Mouse (Mus musculus): Measurements from ENCODE around the gene Slit2. TPM values are rescaled to one million over a fixed set of nuclear protein-coding genes. Genes with fewer than 3 reads are reported as not detected.

The Slit2 gene
- total and polyA plus RNA-seq, 2 experiments from 2014 or later: 11.3 to 35.7 TPM

DNA sequence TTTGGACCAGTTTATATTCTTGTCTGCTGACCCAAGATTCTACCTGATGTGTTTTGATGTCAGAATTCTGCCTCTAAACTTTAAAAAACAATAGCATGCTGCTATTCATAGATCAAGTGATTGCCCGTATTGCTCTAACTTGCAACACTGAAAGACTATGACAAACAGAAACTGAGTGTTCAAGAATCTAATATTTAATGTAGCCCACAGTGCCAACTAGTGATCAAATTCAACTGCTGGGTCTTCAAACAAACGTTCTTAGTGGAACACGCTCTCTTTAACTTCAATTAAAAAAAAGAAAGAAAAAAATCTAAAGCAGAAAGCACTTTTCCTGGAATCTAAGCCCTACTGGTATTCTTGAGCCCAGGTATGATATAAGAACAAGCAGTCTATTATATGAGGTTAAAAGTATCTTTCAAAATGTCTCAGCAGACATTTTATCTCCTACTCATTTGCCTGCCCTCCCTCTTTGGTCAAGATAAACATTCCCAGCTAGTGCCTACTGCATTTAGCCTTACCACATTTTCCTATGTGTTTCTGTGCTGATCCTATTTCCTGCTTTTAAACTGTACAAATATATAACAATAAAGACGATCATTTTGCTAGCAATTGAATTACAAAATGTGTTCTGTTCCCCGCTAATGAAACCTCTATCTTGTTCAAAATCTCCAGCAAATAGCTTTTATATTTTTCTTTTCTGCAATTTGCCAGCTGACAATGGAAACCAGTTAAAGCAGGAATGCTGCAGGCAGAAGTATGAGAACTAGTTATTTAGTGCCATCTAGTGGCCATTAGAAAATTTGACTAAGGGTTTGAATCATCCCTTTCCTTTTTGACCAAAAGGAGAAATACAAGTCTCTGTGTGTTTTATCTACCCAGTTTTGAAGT, 362.4 kb downstream of the Slit2 start:
- peak overlapping the region; percentile 55 for H3K27ac ChIP-seq (ENCODE audit: low read depth, low read length)
- ATAC-seq (ENCODE audit: low FRiP score) (peak; percentile 88), DNase-seq (ENCODE audit: low spot score) (peak; percentile 86)
- TF ChIP-seq CTCF (IDR thresholded peaks at IDR 0.05): peak; percentile 79
- no peaks in the 10 kb centered on the region for H3K4me1 ChIP-seq (ENCODE audit: insufficient read depth, low read length)
- 43% methylated on average over 5 of the region's 5 CpGs for WGBS
- H3K36me3 ChIP-seq (ENCODE audit: insufficient read depth, low read length): no peaks in the 10 kb centered on the region
- no peaks in the 10 kb centered on the region for H3K27me3 ChIP-seq (ENCODE audit: insufficient read depth, low read length)
- no peak overlapping the region for H3K4me3 ChIP-seq (ENCODE audit: low read depth, low read length)
- no peaks in the 10 kb centered on the region for H3K9me3 ChIP-seq (ENCODE audit: low read length)
- no peak overlapping the region for H3K9ac ChIP-seq (replicated peaks; ENCODE audit: low read length, poor library complexity, severe bottlenecking)
- no peak overlapping the region for H3K4me2 ChIP-seq (ENCODE audit: low read depth, low read length, poor library complexity, severe bottlenecking)

DNA sequence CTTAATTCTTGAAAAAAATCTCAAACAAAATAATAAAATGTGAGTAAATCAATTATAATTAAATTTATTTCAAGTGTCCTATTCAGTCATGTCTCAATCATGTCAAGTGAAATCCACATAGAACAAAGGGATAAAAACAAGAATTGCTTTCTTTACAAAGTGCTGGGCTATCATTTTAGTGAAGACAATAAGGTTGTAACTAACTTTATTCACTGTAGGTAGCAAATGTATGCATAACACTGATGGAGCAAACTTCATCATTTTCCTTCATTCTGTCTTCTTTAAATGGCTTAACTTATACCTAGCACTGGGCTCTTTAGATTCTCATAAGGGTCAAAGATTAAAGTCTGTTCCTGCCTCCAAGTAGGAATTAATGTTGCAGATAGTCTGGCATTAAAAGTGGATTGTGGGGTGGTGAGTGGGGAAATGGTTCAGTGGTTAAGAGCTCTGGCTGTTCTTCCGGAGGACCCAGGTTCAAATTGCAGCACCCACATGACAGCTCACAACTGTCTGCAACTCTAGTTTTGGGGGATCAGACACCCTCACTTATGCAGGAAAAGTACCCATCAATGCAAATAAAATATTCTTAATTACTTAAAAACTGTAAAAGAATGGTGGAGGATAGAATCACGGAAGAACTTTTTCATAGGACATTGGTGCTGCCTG, 363.2 kb downstream of the Slit2 start:
- Histone ChIP-seq H3K27ac (ENCODE audit: low read depth, low read length) (no peak overlapping the region), H3K4me1 (ENCODE audit: insufficient read depth, low read length) (no peaks in the 10 kb centered on the region)
- 0 out of 2 replicates have a peak, but pooled peaks have one; percentile 3 for ATAC-seq (ENCODE audit: low FRiP score)

DNA sequence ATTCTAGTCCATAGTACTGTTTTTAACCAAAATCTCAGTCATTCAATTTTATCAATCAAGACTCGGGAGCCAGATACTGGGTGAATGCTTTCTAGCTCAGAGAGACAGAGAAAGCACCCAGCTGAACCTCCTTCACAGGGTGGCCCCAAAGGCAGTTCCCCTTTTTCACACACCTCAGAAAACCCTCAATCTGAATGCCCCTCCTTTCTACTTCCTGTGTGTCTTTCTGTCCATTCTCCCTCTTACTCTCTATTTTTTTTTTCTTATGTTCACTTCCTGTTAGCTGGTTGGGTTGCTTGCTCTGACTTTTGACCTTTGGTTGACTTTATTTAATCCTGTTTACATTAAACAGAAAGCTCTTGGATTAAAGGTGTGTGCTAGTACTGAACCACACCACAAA, 366.4 kb downstream of the Slit2 start:
- H3K9me3 ChIP-seq (ENCODE audit: low read length): no peaks in the 10 kb centered on the region

More for the DNA sequence above, 363.2 kb downstream of the Slit2 start:
- H3K36me3 ChIP-seq (ENCODE audit: insufficient read depth, low read length): no peaks in the 10 kb centered on the region
- DNase-seq (ENCODE audit: low spot score): no peak
- H3K4me3 ChIP-seq (ENCODE audit: low read depth, low read length): no peak overlapping the region
- no peak overlapping the region for H3K9ac ChIP-seq (replicated peaks; ENCODE audit: low read length, poor library complexity, severe bottlenecking)
- no peaks in the 10 kb centered on the region for H3K9me3 ChIP-seq (ENCODE audit: low read length)
- no peaks in the 10 kb centered on the region for H3K27me3 ChIP-seq (ENCODE audit: insufficient read depth, low read length)
- H3K4me2 ChIP-seq (ENCODE audit: low read depth, low read length, poor library complexity, severe bottlenecking): no peak overlapping the region
- WGBS: 93% methylated on average over 2 of the region's 2 CpGs
- TF ChIP-seq CTCF (IDR thresholded peaks at IDR 0.05): no peak

More for the DNA sequence above, 366.4 kb downstream of the Slit2 start:
- Histone ChIP-seq H3K36me3 (ENCODE audit: insufficient read depth, low read length) (no peaks in the 10 kb centered on the region), H3K9ac (replicated peaks; ENCODE audit: low read length, poor library complexity, severe bottlenecking) (no peak overlapping the region), H3K27ac (ENCODE audit: low read depth, low read length) (no peak overlapping the region), H3K4me1 (ENCODE audit: insufficient read depth, low read length) (no peaks in the 10 kb centered on the region), H3K27me3 (ENCODE audit: insufficient read depth, low read length) (no peaks in the 10 kb centered on the region), H3K4me2 (ENCODE audit: low read depth, low read length, poor library complexity, severe bottlenecking) (no peak overlapping the region), H3K4me3 (ENCODE audit: low read depth, low read length) (no peak overlapping the region)
- DNase-seq (ENCODE audit: low spot score) (no peak), ATAC-seq (ENCODE audit: low FRiP score) (no peak)
- 89% methylated on average over 1 of the region's 1 CpGs for WGBS
- no peak for TF ChIP-seq CTCF (IDR thresholded peaks at IDR 0.05)

Small RNAs within 50 kb of the gene (microRNA-seq; reads per million reads assigned to microRNA genes)
- 34.2 reads per million, percentile 33 among the genes with 10 or more reads in this experiment for gene Mir218-1 (ENCODE audit: borderline number of aligned reads)

Data from midbrain, postnatal 0 days (tissue).